Mouse (Mus musculus): Measurements from ENCODE around the gene Rnf10. TPM values are rescaled to one million over a fixed set of nuclear protein-coding genes. Genes with fewer than 3 reads are reported as not detected.
A peak's percentile ranks its signal among the peaks of the same experiment; 100 is the strongest.

Rnf10 gene
- polyA plus RNA-seq (2012; rRNA removed), result 163 and 180 TPM in 2 replicates
- 86.7 and 95.6 TPM in 2 replicates for polyA plus RNA-seq (2014; fragmentation: Nextera tagmentation; extraction: Ambion mirVana)

DNA sequence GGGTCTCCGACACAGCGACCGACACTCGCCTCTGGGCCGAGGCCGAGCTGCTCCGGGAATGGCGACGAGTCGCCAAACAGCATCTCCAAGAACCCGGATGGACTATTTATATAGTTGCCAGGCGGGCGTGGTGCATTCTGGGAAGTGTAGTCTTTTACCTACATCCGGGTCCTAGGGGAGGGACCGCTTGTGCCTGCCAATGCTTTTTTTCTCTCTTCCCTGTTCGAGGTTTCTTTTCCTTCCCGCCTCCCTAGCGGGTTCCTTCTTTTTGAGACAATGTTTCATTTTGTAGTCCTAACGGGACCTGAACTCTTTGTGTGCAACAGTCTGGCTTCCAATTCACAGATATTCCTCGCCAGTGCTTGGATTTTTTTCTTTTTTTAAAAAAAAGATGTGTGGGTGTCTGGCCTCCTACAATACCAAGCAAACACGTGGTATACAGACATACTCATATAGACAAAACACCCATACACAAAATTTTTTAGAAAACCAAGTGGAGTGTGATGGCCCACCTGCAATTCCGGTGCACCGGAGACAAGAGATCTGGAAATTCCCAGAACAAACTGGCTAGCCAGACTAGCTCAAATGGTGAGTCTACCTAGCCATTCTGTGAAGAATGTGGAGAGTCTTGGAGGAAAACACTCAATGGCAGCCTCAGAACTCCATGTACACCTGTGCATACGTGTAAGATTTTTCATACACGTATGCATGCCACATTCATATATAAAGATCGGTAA is at the start of gene Rnf10:
Gene Rnf10 (minus strand): TSS at position 87 of the 737 bp plus-strand sequence.
- H3K27ac ChIP-seq (replicated peaks; ENCODE audit: low read depth, low read length), result peak within 1 kb of the TSS; percentile 76
- H3K9ac ChIP-seq (ENCODE audit: low read depth, low read length, severe bottlenecking), result peak within 1 kb of the TSS; percentile 93
- peak; percentile 98 for TF ChIP-seq POLR2A (IDR thresholded peaks at IDR 0.05; ENCODE audit: borderline replicate concordance, extremely low read depth, insufficient read depth, insufficient read length)
- ATAC-seq (ENCODE audit: low FRiP score, low read depth) (peak; percentile 94), DNase-seq (ENCODE audit: low spot score) (peak; percentile 99)
- peak within 1 kb of the TSS; percentile 99 for H3K4me3 ChIP-seq (replicated peaks; ENCODE audit: low read length)
- H3K36me3 ChIP-seq (ENCODE audit: control insufficient read depth, insufficient read depth, low read length), result peaks cover 19% of the 10 kb centered on the region
- H3K4me2 ChIP-seq (replicated peaks; ENCODE audit: low read depth, low read length, severe bottlenecking), result peak within 1 kb of the TSS; percentile 87
- peaks cover 25% of the 10 kb centered on the region for H3K4me1 ChIP-seq (ENCODE audit: control insufficient read depth, insufficient read depth, low read length)
- H3K9me3 ChIP-seq (ENCODE audit: control insufficient read depth, low read length), result no peaks in the 10 kb centered on the region
- H3K27me3 ChIP-seq (ENCODE audit: control insufficient read depth, insufficient read depth, low read length), result no peaks in the 10 kb centered on the region
- 15% methylated on average over 24 of the region's 26 CpGs for WGBS

DNA sequence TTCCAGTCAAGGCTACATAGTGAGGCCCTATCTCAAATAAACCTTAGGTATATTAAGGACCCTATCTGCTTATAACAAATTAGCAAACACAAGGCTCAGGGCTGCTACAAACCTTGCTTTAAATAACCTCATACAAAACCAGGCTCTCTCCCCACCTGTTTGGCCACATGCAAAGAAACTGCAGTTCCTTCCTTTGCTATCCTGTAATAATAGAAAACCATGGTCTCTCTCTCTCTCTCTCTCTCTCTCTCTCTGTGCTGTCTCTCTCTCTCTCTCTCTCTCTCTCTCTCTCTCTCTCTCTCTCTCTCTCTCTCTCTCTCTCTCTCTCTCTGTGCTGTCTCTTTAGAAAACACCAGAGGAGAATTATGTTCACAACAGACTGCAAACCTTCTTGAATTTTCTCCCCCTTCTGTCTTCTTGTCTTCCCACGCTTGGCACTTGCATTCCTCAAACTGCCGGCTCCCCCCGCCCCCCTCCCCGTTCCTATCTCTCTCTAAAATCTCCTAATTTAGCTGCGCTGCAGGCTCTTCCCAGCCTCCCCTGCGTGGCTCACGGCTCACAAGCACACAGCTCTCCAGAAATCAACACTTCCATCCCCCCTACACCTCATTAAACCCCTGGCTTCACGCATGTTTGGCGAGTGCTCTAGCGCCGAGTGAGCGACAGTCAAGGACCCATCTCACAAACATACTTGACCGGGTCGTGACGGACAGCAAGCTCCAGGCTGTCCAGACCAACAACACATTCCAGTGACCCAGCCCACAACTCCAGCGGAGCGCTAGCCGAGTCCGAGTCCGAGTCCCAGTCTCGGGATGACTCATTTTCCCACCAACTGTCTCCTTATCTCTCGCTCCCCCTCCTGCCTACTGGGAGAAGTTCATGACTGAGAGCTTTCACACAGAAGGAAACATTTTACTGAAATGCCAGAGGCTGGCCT is 46.6 kb upstream of the Rnf10 start:
- H3K36me3 ChIP-seq (ENCODE audit: control insufficient read depth, insufficient read depth, low read length), result no peaks in the 10 kb centered on the region
- peak overlapping the region; percentile 84 for H3K4me2 ChIP-seq (replicated peaks; ENCODE audit: low read depth, low read length, severe bottlenecking)
- no peaks in the 10 kb centered on the region for H3K9me3 ChIP-seq (ENCODE audit: control insufficient read depth, low read length)
- TF ChIP-seq POLR2A (IDR thresholded peaks at IDR 0.05; ENCODE audit: borderline replicate concordance, extremely low read depth, insufficient read depth, insufficient read length), result no peak
- ATAC-seq (ENCODE audit: low FRiP score, low read depth) (peak; percentile 79), DNase-seq (ENCODE audit: low spot score) (peak; percentile 84)
- no peaks in the 10 kb centered on the region for H3K27me3 ChIP-seq (ENCODE audit: control insufficient read depth, insufficient read depth, low read length)
- under 1% methylated on average over 22 of the region's 22 CpGs for WGBS
- H3K4me3 ChIP-seq (replicated peaks; ENCODE audit: low read length), result peak overlapping the region; percentile 38
- peak overlapping the region; percentile 53 for H3K9ac ChIP-seq (ENCODE audit: low read depth, low read length, severe bottlenecking)
- H3K27ac ChIP-seq (replicated peaks; ENCODE audit: low read depth, low read length), result peak overlapping the region; percentile 61; the same call in 1 of the 2 replicates
- peaks cover 33% of the 10 kb centered on the region for H3K4me1 ChIP-seq (ENCODE audit: control insufficient read depth, insufficient read depth, low read length)

DNA sequence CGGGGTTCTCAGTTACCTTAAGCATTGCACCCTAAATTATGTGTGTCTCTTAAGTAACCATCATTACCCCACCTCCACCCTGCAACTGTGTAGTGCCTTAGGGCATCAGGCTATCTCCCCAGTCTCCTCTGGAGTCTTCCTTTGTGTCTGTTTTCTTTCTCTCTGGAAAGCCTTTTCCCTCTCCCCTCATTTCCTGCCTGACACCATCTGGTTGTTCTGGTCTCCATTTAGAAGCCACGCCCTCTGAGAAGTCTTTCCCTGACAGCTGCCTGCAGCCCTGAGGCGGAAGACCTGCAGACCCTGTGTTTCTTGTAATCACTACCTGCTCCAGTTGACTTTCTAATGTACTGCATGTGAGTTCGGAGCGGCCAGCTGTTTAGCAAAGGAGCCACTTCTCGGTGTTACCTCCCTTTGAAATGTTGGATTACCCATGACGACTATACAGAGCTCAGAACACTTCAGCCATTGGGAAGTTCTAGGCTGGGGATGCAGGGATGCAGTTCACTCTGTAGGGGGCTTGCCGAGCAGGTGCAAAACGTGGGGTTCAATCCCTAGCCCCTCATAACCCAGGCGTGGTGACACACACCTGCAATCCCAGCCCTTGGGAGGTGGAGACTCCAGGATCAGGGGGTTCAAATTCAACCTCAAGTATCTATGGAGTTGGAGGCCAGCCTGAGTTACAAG is 45.1 kb upstream of the Rnf10 start:
- H3K4me3 ChIP-seq (replicated peaks; ENCODE audit: low read length), result no peak overlapping the region; the same call in 1 of the 2 replicates

DNA sequence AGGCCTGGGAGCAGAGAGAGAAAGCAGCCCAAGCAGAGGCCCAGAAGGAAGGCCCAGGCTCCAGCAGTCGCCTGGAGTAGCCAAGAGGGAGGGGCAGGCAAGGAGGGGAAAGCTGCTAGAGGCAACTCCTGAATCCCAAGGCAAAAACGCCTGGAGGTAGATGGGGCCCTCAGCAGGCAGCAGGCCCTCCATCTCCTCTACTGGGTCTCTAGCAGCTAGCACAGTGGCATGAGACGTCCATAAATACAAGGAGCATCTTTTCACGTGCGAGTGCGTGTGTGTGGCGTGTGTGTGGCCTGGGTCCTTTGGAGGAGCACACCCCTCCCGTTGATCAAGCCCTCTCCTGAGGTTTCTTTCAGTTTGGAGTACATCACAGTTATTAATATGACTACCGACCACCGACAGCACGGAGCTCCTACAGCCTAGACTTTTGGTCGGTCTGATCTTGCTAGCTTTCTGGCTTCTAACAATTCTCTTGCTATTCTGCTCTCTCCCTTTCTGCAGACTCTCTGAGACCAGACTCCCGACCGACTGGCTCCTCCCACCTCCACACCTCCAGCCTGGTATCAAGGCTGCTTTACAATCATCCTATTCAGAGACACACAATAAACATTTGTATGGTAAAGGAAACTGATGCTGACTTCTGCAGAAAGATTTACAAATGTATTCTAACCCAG is 44.4 kb upstream of the Rnf10 start:
- no peaks in the 10 kb centered on the region for H3K36me3 ChIP-seq (ENCODE audit: control insufficient read depth, insufficient read depth, low read length)
- 6% methylated on average over 14 of the region's 14 CpGs for WGBS
- DNase-seq (ENCODE audit: low spot score), result no peak
- H3K9me3 ChIP-seq (ENCODE audit: control insufficient read depth, low read length), result no peaks in the 10 kb centered on the region
- TF ChIP-seq POLR2A (IDR thresholded peaks at IDR 0.05; ENCODE audit: borderline replicate concordance, extremely low read depth, insufficient read depth, insufficient read length), result no peak
- no peaks in the 10 kb centered on the region for H3K27me3 ChIP-seq (ENCODE audit: control insufficient read depth, insufficient read depth, low read length)
- H3K9ac ChIP-seq (ENCODE audit: low read depth, low read length, severe bottlenecking), result peak overlapping the region; percentile 45
- H3K4me1 ChIP-seq (ENCODE audit: control insufficient read depth, insufficient read depth, low read length), result peaks cover 37% of the 10 kb centered on the region
- H3K27ac ChIP-seq (replicated peaks; ENCODE audit: low read depth, low read length), result peak overlapping the region; percentile 82
- peak overlapping the region; percentile 10 for H3K4me2 ChIP-seq (replicated peaks; ENCODE audit: low read depth, low read length, severe bottlenecking)
- H3K4me3 ChIP-seq (replicated peaks; ENCODE audit: low read length), result no peak overlapping the region
- no peak; the same call in 1 of the 2 replicates for ATAC-seq (ENCODE audit: low FRiP score, low read depth)

More for the DNA sequence above, 45.1 kb upstream of the Rnf10 start:
- Histone ChIP-seq H3K4me1 (ENCODE audit: control insufficient read depth, insufficient read depth, low read length) (peaks cover 37% of the 10 kb centered on the region), H3K9ac (ENCODE audit: low read depth, low read length, severe bottlenecking) (no peak overlapping the region), H3K27me3 (ENCODE audit: control insufficient read depth, insufficient read depth, low read length) (no peaks in the 10 kb centered on the region), H3K9me3 (ENCODE audit: control insufficient read depth, low read length) (no peaks in the 10 kb centered on the region), H3K4me2 (replicated peaks; ENCODE audit: low read depth, low read length, severe bottlenecking) (peak overlapping the region; percentile 10), H3K36me3 (ENCODE audit: control insufficient read depth, insufficient read depth, low read length) (no peaks in the 10 kb centered on the region), H3K27ac (replicated peaks; ENCODE audit: low read depth, low read length) (peak overlapping the region; percentile 82)
- WGBS, result 1% methylated on average over 10 of the region's 10 CpGs
- DNase-seq (ENCODE audit: low spot score) (peak; percentile 74), ATAC-seq (ENCODE audit: low FRiP score, low read depth) (peak; percentile 74)
- no peak for TF ChIP-seq POLR2A (IDR thresholded peaks at IDR 0.05; ENCODE audit: borderline replicate concordance, extremely low read depth, insufficient read depth, insufficient read length)
